Mouse (Mus musculus) G1E (cell line): Measurements from ENCODE around the gene Tnks1bp1.

Source experiments
- CTCF ChIP-seq: IDR thresholded peaks from 2 replicates; pipeline ENCODE4 v1.5.1; 2012; ENCODE audit warnings: low read depth, low read length, inconsistent platforms, mixed read lengths
- TAL1 ChIP-seq: conservative IDR thresholded peaks from 2 replicates; pipeline ENCODE4 v1.6.1; 2012; ENCODE audit warnings: low read depth, low read length, inconsistent platforms, mixed read lengths

- no peak for TF ChIP-seq CTCF
- TF ChIP-seq TAL1 = no peak
Observed at GRCm38 (mm10) chr2:85106941-85107340, 59.1 kb downstream of the Tnks1bp1 start.
